Mouse (Mus musculus): ENCODE data around the gene Sox4. TPM values are rescaled to one million over a fixed set of nuclear protein-coding genes. Genes with fewer than 3 reads are reported as not detected.
A peak's percentile ranks its signal among the peaks of the same experiment; 100 is the strongest.

Gene Sox4
- polyA plus RNA-seq, 1 experiment from 2014 or later, result 1.9 TPM

DNA sequence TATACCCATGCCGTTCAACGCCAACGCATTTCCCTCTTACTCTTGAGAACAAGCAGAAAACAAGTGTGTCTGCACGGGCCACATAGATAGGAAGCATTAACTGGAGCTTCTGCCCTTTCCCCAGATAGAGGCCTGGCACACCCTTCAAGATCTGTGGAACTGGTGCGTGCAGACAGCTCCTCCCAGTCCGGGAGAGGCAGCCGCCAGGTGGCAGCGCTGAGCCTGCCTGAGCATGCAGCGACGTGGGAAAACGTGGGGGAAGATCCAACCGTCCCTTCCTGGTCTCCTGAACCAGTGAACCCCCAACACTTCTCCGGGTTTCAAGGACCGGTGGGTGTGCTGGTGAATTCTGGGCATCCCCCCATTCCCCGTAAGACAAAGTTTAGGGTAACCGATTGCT is 4.3 kb upstream of the Sox4 start:
- Histone ChIP-seq H3K4me3 (replicated peaks) (peak overlapping the region; percentile 58), H3K27me3 (peaks cover 37% of the 10 kb centered on the region), H3K9me3 (replicated peaks) (no peaks in the 10 kb centered on the region), H3K9ac (peak overlapping the region; percentile 47), H3K4me2 (peak overlapping the region; percentile 93), H3K27ac (replicated peaks) (peak overlapping the region; percentile 68), H3K4me1 (replicated peaks) (peaks cover 37% of the 10 kb centered on the region), H3K36me3 (replicated peaks) (no peaks in the 10 kb centered on the region)
- under 1% methylated on average over 16 of the region's 16 CpGs for WGBS (ENCODE audit: insufficient replicate concordance)
- ATAC-seq (ENCODE audit: insufficient read depth), result peak; percentile 76

DNA sequence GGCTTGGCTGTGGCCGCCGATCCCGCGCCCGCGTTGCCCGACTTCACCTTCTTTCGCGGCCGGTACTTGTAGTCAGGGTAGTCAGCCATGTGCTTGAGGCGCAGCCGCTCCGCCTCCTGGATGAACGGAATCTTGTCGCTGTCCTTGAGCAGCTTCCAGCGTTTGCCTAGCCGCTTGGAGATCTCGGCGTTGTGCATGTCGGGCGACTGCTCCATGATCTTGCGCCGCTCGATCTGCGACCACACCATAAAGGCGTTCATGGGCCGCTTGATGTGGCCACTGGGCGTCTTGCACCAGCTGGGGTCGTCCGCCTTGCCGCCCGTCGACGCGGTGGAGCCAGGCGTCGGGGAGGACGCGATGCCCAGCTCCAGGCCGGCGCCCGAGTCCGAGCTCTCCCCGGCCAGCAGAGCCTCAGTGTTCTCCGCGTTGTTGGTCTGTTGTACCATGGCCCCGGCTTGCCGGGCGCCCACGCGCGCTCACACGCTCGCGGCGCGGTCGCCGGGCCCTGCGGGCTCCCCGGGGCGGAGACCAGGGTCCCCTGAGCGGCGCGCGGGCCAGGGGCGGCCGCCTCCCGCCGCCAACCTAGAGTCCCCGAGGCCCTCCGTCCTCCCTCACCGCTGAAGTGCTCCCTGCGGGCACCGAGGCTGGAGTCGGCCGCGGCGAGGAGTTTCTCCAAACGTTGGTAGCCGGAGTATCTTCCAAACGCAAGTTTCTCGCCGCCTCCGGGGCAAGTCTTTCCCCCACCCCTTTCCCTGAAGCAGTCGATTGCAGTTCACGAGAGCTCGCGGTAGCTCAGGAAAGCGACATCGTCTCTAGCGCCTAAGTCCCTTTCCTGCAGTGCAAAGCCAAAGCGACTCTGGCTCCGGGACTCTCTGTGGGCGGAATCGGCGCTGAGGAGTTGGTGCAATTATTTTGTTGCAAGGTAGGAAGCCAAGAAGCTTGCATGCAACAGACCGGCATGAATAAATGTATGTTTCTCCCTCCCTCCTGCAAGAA is 639 bp downstream of the Sox4 start:
- peak overlapping the region; percentile 79 for H3K4me2 ChIP-seq
- H3K4me3 ChIP-seq (replicated peaks), result peak overlapping the region; percentile 58
- peak overlapping the region; percentile 57 for H3K9ac ChIP-seq
- WGBS (ENCODE audit: insufficient replicate concordance), result under 1% methylated on average over 98 of the region's 98 CpGs
- H3K9me3 ChIP-seq (replicated peaks), result no peaks in the 10 kb centered on the region
- peak overlapping the region; percentile 69 for H3K27ac ChIP-seq (replicated peaks)
- 0 out of 2 replicates have a peak, but pooled peaks have one; percentile 11 for ATAC-seq (ENCODE audit: insufficient read depth)
- H3K36me3 ChIP-seq (replicated peaks), result no peaks in the 10 kb centered on the region
- H3K4me1 ChIP-seq (replicated peaks), result peaks cover 37% of the 10 kb centered on the region
- H3K27me3 ChIP-seq, result peaks cover 59% of the 10 kb centered on the region

DNA sequence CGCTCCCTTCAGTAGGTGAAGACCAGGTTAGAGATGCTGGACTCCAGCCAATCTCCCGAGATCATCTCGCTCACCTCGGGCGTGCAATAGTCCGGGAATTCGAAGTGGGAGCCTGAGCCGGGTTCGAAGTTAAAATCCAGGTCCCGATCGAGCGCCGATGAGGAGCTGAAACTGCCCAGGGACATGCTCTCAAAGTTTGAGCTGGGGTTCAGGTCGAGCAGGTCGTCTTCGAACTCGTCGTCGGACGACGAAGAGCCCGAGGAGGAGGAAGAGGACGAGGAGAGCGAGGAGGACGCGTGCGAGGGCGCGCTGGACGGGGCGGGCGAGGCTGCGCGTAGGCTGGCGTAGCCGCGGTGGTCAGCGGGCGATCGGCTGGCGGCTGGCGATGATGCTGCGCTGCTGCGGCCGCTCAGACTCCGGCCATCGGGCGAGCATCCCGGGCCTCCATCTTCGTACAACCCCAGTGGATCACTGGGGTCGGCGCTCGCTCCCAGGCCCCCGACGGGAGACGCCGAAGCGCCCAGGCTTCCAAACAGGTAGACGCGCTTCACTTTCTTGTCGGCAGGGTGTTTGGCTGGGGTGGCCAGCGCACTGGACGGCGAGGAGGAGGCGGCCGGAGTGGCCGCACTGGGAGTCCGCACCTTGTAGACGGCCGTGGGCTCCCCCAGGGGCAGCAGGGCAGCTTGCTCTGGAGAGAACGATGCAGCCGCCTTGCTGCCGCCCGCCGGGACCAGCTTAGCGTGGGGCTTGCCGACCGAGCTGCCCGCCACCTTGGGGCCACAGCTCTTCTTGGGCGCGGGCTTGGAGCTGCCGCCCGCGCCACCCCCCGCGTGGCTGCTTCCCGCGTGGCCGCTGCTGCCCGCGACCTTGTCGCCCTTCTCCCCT is 1.6 kb downstream of the Sox4 start:
- no peak for ATAC-seq (ENCODE audit: insufficient read depth)
- no peaks in the 10 kb centered on the region for H3K9me3 ChIP-seq (replicated peaks)
- under 1% methylated on average over 90 of the region's 92 CpGs for WGBS (ENCODE audit: insufficient replicate concordance)
- peaks cover 28% of the 10 kb centered on the region for H3K4me1 ChIP-seq (replicated peaks)
- peak overlapping the region; percentile 69; the same call in 1 of the 2 replicates for H3K27ac ChIP-seq (replicated peaks)
- peak overlapping the region; percentile 58 for H3K4me3 ChIP-seq (replicated peaks)
- peak overlapping the region; percentile 79 for H3K4me2 ChIP-seq
- H3K9ac ChIP-seq, result peak overlapping the region; percentile 57
- no peaks in the 10 kb centered on the region for H3K36me3 ChIP-seq (replicated peaks)
- peaks cover 59% of the 10 kb centered on the region for H3K27me3 ChIP-seq

DNA sequence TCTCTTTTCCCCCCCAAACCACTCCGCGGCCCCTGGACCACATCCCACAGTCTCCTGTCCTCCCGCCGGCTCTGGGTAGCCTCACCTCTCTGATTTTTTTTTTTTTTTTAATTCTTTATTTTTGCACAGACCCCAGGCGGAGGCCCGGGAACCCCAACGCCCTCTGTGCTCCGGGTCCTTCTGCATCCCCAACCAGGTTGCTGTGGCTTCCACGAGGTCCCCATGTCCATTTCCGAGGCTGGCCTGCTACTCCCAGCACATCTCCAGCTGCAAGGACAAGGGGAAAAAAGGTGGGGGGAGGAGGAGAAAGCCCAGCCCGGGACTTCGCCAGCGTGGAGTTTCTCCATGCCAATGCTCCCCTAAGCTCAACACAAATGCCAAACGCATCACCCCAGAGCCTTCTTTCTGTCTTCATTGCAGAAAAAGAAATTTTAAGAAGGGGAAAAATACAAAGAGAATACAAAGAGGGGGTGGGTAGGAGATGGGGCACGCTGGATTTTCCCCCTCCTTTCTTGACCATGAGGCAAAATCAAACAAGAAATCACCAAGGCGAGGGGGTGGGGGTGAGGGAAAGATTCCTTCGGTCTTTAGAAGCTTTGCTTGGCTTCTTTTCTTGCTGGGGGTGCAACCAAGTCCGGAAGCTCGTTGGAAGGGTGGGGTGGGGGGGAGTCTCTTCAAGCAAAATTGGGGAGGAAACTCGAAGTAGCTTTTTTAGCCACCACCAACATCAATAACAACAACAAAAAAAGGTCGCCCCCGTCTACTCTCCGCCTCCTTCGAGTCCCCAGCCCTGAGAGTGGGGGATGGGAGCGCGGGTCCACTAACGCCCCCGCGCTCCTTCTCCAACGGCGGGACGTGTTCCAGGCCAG is 2.7 kb downstream of the Sox4 start:
- H3K27me3 ChIP-seq, result peaks cover 59% of the 10 kb centered on the region
- WGBS (ENCODE audit: insufficient replicate concordance), result under 1% methylated on average over 32 of the region's 32 CpGs
- H3K36me3 ChIP-seq (replicated peaks), result no peaks in the 10 kb centered on the region
- ATAC-seq (ENCODE audit: insufficient read depth), result no peak
- no peak overlapping the region for H3K27ac ChIP-seq (replicated peaks)
- peak overlapping the region; percentile 79 for H3K4me2 ChIP-seq
- H3K9me3 ChIP-seq (replicated peaks), result no peaks in the 10 kb centered on the region
- peak overlapping the region; percentile 58 for H3K4me3 ChIP-seq (replicated peaks)
- no peak overlapping the region; the same call in 1 of the 2 replicates for H3K9ac ChIP-seq
- H3K4me1 ChIP-seq (replicated peaks), result peaks cover 27% of the 10 kb centered on the region

DNA sequence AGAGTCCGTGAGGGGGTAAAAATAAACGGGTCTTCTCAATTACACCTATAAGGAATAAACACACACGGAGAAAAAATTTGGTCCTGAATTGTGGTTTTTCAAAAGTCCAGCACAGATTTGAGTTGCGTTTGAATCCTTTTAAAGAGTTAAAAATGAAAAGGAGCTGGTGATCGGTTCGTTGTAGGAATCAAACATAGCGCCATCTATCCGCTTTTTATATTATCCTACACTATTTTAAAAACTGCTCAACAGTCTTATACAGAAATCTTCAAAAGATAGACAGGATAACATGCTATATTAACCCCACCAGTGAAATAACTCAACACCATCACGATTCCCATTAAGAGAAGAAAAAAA is 3.3 kb downstream of the Sox4 start:
- Histone ChIP-seq H3K27ac (replicated peaks) (no peak overlapping the region), H3K36me3 (replicated peaks) (no peaks in the 10 kb centered on the region), H3K27me3 (peaks cover 59% of the 10 kb centered on the region), H3K4me2 (peak overlapping the region; percentile 79), H3K9ac (no peak overlapping the region), H3K4me3 (replicated peaks) (peak overlapping the region; percentile 58), H3K4me1 (replicated peaks) (peaks cover 27% of the 10 kb centered on the region), H3K9me3 (replicated peaks) (no peaks in the 10 kb centered on the region)
- WGBS (ENCODE audit: insufficient replicate concordance), result under 1% methylated on average over 9 of the region's 9 CpGs
- no peak for ATAC-seq (ENCODE audit: insufficient read depth)

DNA sequence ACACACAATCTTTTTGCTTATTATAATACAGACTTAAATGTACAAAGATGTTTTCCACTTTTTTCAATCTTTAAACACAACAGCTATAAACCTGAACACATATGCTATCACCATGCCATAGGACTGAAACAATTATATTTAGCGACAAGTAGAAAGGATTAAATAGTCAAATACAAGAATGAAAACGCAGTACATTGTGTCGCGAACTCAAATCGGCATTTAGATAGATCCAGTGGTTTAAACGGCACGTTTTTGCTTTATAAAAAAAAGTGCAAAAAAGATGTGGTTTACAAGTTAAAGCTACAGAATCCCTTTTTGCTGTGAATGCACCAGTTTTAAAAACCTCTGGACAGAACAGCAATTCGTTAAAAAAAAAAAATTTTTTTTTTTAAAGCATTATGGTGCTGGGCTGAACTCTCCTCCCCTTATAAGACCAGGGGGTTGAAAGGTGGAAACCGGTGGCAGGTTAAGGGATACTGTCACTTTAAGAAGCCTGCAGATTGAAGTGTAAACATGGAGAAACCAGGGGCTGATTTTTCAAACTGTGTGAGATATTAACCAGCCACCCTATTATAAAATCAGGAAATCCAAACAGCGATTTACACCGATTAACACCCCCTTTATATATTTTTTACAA is 4.1 kb downstream of the Sox4 start:
- Histone ChIP-seq H3K9ac (no peak overlapping the region), H3K27me3 (peaks cover 52% of the 10 kb centered on the region), H3K9me3 (replicated peaks) (no peaks in the 10 kb centered on the region), H3K4me3 (replicated peaks) (peak overlapping the region; percentile 8; the same call in 1 of the 2 replicates), H3K36me3 (replicated peaks) (no peaks in the 10 kb centered on the region), H3K4me2 (peak overlapping the region; percentile 38), H3K4me1 (replicated peaks) (peaks cover 27% of the 10 kb centered on the region), H3K27ac (replicated peaks) (no peak overlapping the region)
- ATAC-seq (ENCODE audit: insufficient read depth), result no peak
- WGBS (ENCODE audit: insufficient replicate concordance), result 15% methylated on average over 11 of the region's 11 CpGs

DNA sequence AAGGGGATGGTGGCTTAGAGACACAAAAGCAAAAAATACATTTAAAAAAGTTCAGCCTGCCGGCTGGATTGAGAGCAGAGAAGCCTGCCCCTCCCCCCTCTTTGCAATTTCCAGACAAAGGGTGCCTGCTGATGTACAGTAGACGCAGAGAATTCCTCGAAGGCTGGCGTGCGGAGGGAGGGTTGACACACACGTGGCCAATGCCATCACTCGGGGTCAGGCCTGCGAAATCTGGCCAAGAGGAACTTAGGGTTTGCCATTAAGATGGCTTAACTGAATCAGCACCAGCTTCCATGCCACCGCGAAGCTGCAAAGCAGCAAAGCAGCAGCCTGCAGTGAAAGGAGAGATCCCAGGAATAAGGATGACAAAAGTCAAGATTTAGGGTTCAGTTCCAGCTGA is 5.0 kb downstream of the Sox4 start:
- peaks cover 27% of the 10 kb centered on the region for H3K4me1 ChIP-seq (replicated peaks)
- 27% methylated on average over 10 of the region's 10 CpGs for WGBS (ENCODE audit: insufficient replicate concordance)
- no peak overlapping the region for H3K4me2 ChIP-seq
- H3K36me3 ChIP-seq (replicated peaks), result no peaks in the 10 kb centered on the region
- H3K9me3 ChIP-seq (replicated peaks), result no peaks in the 10 kb centered on the region
- no peak overlapping the region for H3K4me3 ChIP-seq (replicated peaks)
- ATAC-seq (ENCODE audit: insufficient read depth), result no peak
- no peak overlapping the region for H3K27ac ChIP-seq (replicated peaks)
- H3K27me3 ChIP-seq, result peaks cover 44% of the 10 kb centered on the region
- no peak overlapping the region for H3K9ac ChIP-seq

DNA sequence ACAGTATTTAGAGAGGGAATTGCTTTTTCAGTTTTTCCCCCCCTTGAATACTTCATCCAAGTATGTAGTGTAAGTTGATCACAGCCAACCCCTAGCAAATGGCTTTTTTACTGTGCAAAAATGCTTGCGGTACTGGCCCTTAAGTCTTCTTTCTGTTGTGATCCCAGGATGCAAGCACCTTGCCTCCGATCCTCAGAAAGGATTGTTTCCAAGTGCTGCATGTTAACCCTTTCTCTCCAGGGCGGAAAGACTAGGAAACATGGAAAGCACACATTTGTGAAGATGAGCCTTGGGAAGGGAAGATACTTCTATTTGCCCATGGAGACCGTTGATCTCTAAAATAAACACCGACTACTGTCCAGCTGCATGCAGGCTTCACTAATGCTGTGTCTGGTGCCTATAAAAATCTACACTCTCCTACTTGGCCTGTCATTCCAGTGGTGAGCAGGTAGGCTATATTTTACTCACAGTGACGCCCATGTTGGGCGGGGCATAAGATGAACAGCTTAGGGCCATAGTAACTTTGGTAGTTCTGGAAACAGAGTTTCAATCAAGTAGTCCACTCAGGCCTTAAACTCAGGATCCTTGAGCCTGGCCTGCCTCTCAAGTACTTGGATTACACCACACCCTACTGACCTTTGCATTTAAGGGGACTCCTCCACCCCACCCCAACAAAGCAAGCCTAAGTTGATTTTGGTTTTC is 5.6 kb downstream of the Sox4 start:
- H3K27ac ChIP-seq (replicated peaks), result no peak overlapping the region
- no peaks in the 10 kb centered on the region for H3K9me3 ChIP-seq (replicated peaks)
- H3K36me3 ChIP-seq (replicated peaks), result no peaks in the 10 kb centered on the region
- WGBS (ENCODE audit: insufficient replicate concordance), result 49% methylated on average over 7 of the region's 7 CpGs
- H3K4me2 ChIP-seq, result no peak overlapping the region
- ATAC-seq (ENCODE audit: insufficient read depth), result no peak
- H3K9ac ChIP-seq, result no peak overlapping the region
- peaks cover 22% of the 10 kb centered on the region for H3K4me1 ChIP-seq (replicated peaks)
- no peak overlapping the region for H3K4me3 ChIP-seq (replicated peaks)
- H3K27me3 ChIP-seq, result peaks cover 37% of the 10 kb centered on the region

DNA sequence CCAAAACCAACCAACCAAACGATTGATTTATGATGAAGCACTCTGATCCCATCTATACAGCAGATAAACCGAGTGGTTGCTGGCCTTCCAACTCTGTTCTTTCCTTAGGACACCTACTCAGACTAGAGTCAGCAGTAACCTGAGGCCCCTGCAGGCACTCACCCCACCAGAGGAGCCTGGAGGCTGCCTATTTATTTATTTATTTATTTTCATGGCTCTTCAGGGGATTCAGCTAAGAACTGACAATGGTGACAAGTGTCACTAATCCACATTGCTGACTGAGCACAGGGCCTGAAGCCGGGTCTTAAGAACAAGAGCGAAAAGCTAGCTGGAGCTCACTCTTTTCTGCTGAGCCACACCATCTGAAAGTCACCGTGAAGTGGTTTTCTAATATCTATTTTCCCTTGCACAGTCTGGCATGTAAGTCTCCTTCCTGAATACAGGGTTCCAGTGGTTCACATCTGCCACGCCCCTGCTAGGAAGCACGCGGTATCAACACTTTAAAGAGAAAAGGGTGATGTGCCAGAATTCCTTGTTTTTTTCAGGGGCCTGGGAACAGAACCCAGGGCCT is 6.9 kb downstream of the Sox4 start:
- no peak overlapping the region for H3K4me3 ChIP-seq (replicated peaks)
- no peak overlapping the region for H3K27ac ChIP-seq (replicated peaks)
- peaks cover 10% of the 10 kb centered on the region for H3K4me1 ChIP-seq (replicated peaks)
- no peak overlapping the region for H3K9ac ChIP-seq
- peaks cover 25% of the 10 kb centered on the region for H3K27me3 ChIP-seq
- H3K4me2 ChIP-seq, result no peak overlapping the region
- no peaks in the 10 kb centered on the region for H3K9me3 ChIP-seq (replicated peaks)
- WGBS (ENCODE audit: insufficient replicate concordance), result 29% methylated on average over 8 of the region's 8 CpGs
- H3K36me3 ChIP-seq (replicated peaks), result no peaks in the 10 kb centered on the region
- no peak for ATAC-seq (ENCODE audit: insufficient read depth)
